Mouse (Mus musculus): ENCODE data around the gene Cpped1. TPM values are rescaled to one million over a fixed set of nuclear protein-coding genes. Genes with fewer than 3 reads are reported as not detected.

Cpped1 gene
- polyA plus RNA-seq, 1 experiment from 2014 or later, result 39.3 TPM

- no peaks in the 10 kb centered on the region for H3K9me3 ChIP-seq (replicated peaks; ENCODE audit: low read length)
- ATAC-seq (replicated peaks; ENCODE audit: low FRiP score, low read depth), result no peak
- 0 out of 2 replicates have a peak, but pooled peaks cover 10% of the 10 kb centered on the region for H3K36me3 ChIP-seq (ENCODE audit: insufficient read depth, low read length)
- WGBS, result 88% methylated on average over 7 of the region's 7 CpGs
- H3K4me1 ChIP-seq (replicated peaks; ENCODE audit: insufficient read depth, low read length), result no peaks in the 10 kb centered on the region
- no peak overlapping the region for H3K9ac ChIP-seq (ENCODE audit: low read depth, low read length)
- DNase-seq (ENCODE audit: low spot score), result no peak
- no peaks in the 10 kb centered on the region for H3K27me3 ChIP-seq (ENCODE audit: insufficient read depth, low read length)
- H3K4me2 ChIP-seq (ENCODE audit: low read length), result no peak overlapping the region
- H3K27ac ChIP-seq, result no peak overlapping the region
- no peak overlapping the region for H3K4me3 ChIP-seq (replicated peaks; ENCODE audit: low read depth, low read length)
- no peak for TF ChIP-seq CTCF (IDR thresholded peaks at IDR 0.05; ENCODE audit: low read depth)
Measured at GRCm38 (mm10) chr16:11801960-11802539, 107.2 kb downstream of the Cpped1 start.

- H3K27ac ChIP-seq, result no peak overlapping the region
- H3K4me2 ChIP-seq (ENCODE audit: low read length), result no peak overlapping the region
- H3K9ac ChIP-seq (ENCODE audit: low read depth, low read length), result no peak overlapping the region
- H3K9me3 ChIP-seq (replicated peaks; ENCODE audit: low read length), result no peaks in the 10 kb centered on the region
- WGBS, result 87% methylated on average over 7 of the region's 7 CpGs
- ATAC-seq (replicated peaks; ENCODE audit: low FRiP score, low read depth) (no peak), DNase-seq (ENCODE audit: low spot score) (no peak)
- TF ChIP-seq CTCF (IDR thresholded peaks at IDR 0.05; ENCODE audit: low read depth), result no peak
- no peaks in the 10 kb centered on the region for H3K27me3 ChIP-seq (ENCODE audit: insufficient read depth, low read length)
- H3K4me3 ChIP-seq (replicated peaks; ENCODE audit: low read depth, low read length), result no peak overlapping the region
- no peaks in the 10 kb centered on the region for H3K36me3 ChIP-seq (ENCODE audit: insufficient read depth, low read length)
- no peaks in the 10 kb centered on the region for H3K4me1 ChIP-seq (replicated peaks; ENCODE audit: insufficient read depth, low read length)
Measured at GRCm38 (mm10) chr16:11795758-11796460, 113.3 kb downstream of the Cpped1 start.

- WGBS, result 78% methylated on average over 4 of the region's 4 CpGs
- no peak for TF ChIP-seq CTCF (IDR thresholded peaks at IDR 0.05; ENCODE audit: low read depth)
- Histone ChIP-seq H3K4me2 (ENCODE audit: low read length) (no peak overlapping the region), H3K9ac (ENCODE audit: low read depth, low read length) (no peak overlapping the region), H3K9me3 (replicated peaks; ENCODE audit: low read length) (no peaks in the 10 kb centered on the region), H3K36me3 (ENCODE audit: insufficient read depth, low read length) (no peaks in the 10 kb centered on the region), H3K27ac (no peak overlapping the region), H3K27me3 (ENCODE audit: insufficient read depth, low read length) (no peaks in the 10 kb centered on the region), H3K4me1 (replicated peaks; ENCODE audit: insufficient read depth, low read length) (no peaks in the 10 kb centered on the region), H3K4me3 (replicated peaks; ENCODE audit: low read depth, low read length) (no peak overlapping the region)
- DNase-seq (ENCODE audit: low spot score) (no peak), ATAC-seq (replicated peaks; ENCODE audit: low FRiP score, low read depth) (no peak)
Measured at GRCm38 (mm10) chr16:11794628-11795027, 114.6 kb downstream of the Cpped1 start.

GRCm38 (mm10) chr16:11793391-11793790 is 115.9 kb downstream of the Cpped1 start:
- Histone ChIP-seq H3K4me1 (replicated peaks; ENCODE audit: insufficient read depth, low read length) (no peaks in the 10 kb centered on the region), H3K27ac (no peak overlapping the region), H3K9me3 (replicated peaks; ENCODE audit: low read length) (no peaks in the 10 kb centered on the region), H3K4me2 (ENCODE audit: low read length) (no peak overlapping the region), H3K36me3 (ENCODE audit: insufficient read depth, low read length) (no peaks in the 10 kb centered on the region), H3K27me3 (ENCODE audit: insufficient read depth, low read length) (no peaks in the 10 kb centered on the region), H3K4me3 (replicated peaks; ENCODE audit: low read depth, low read length) (no peak overlapping the region), H3K9ac (ENCODE audit: low read depth, low read length) (no peak overlapping the region)
- DNase-seq (ENCODE audit: low spot score) (no peak), ATAC-seq (replicated peaks; ENCODE audit: low FRiP score, low read depth) (no peak)
- TF ChIP-seq CTCF (IDR thresholded peaks at IDR 0.05; ENCODE audit: low read depth), result no peak
- 34% methylated on average over 2 of the region's 2 CpGs for WGBS

GRCm38 (mm10) chr16:11790476-11790875 is 118.8 kb downstream of the Cpped1 start:
- TF ChIP-seq CTCF (IDR thresholded peaks at IDR 0.05; ENCODE audit: low read depth), result no peak

GRCm38 (mm10) chr16:11785806-11786205 is 123.4 kb downstream of the Cpped1 start:
- no peak for DNase-seq (ENCODE audit: low spot score)
- ATAC-seq (replicated peaks; ENCODE audit: low FRiP score, low read depth), result no peak
- no peak overlapping the region for H3K27ac ChIP-seq
- no peak for TF ChIP-seq CTCF (IDR thresholded peaks at IDR 0.05; ENCODE audit: low read depth)
- no peaks in the 10 kb centered on the region for H3K36me3 ChIP-seq (ENCODE audit: insufficient read depth, low read length)
- H3K4me2 ChIP-seq (ENCODE audit: low read length), result no peak overlapping the region
- H3K4me3 ChIP-seq (replicated peaks; ENCODE audit: low read depth, low read length), result no peak overlapping the region
- no peak overlapping the region for H3K9ac ChIP-seq (ENCODE audit: low read depth, low read length)
- H3K27me3 ChIP-seq (ENCODE audit: insufficient read depth, low read length), result no peaks in the 10 kb centered on the region
- H3K4me1 ChIP-seq (replicated peaks; ENCODE audit: insufficient read depth, low read length), result no peaks in the 10 kb centered on the region
- WGBS, result 59% methylated on average over 4 of the region's 4 CpGs
- H3K9me3 ChIP-seq (replicated peaks; ENCODE audit: low read length), result no peaks in the 10 kb centered on the region

More at GRCm38 (mm10) chr16:11790476-11790875, 118.8 kb downstream of the Cpped1 start:
- no peaks in the 10 kb centered on the region for H3K4me1 ChIP-seq (replicated peaks; ENCODE audit: insufficient read depth, low read length)
- ATAC-seq (replicated peaks; ENCODE audit: low FRiP score, low read depth) (no peak), DNase-seq (ENCODE audit: low spot score) (no peak)
- no peaks in the 10 kb centered on the region for H3K36me3 ChIP-seq (ENCODE audit: insufficient read depth, low read length)
- H3K27ac ChIP-seq, result no peak overlapping the region
- H3K4me3 ChIP-seq (replicated peaks; ENCODE audit: low read depth, low read length), result no peak overlapping the region
- no peak overlapping the region for H3K4me2 ChIP-seq (ENCODE audit: low read length)
- H3K9ac ChIP-seq (ENCODE audit: low read depth, low read length), result no peak overlapping the region
- H3K27me3 ChIP-seq (ENCODE audit: insufficient read depth, low read length), result no peaks in the 10 kb centered on the region
- WGBS, result 91% methylated on average over 3 of the region's 3 CpGs
- no peaks in the 10 kb centered on the region for H3K9me3 ChIP-seq (replicated peaks; ENCODE audit: low read length)
